Mouse (Mus musculus): Measurements from ENCODE around the gene Plekhh1. TPM values are rescaled to one million over a fixed set of nuclear protein-coding genes. Genes with fewer than 3 reads are reported as not detected.

The Plekhh1 gene
- 0.29 TPM for polyA plus RNA-seq (2017; shearing (Covaris generic))

GRCm38 (mm10) chr12:79028911-79029861 lies at the start of gene Plekhh1:
Gene Plekhh1 (plus strand): TSS chr12:79029163.

GRCm38 (mm10) chr12:79007126-79007753 lies 21.7 kb upstream of the Plekhh1 start, which contains the start of gene Tmem229b:
Gene Tmem229b (minus strand): TSS chr12:79007627.

GRCm38 (mm10) chr12:79089182-79089812 lies 60.3 kb downstream of the Plekhh1 start, which contains the start of gene Pigh:
Gene Pigh (minus strand): TSS chr12:79089651.

GRCm38 (mm10) chr12:79130299-79131177 lies 101.6 kb downstream of the Plekhh1 start, which contains the start of gene Arg2:
Gene Arg2 (plus strand): TSS chr12:79130777.

Other genes with a start within 250 kb of the Plekhh1 start
- 224 TPM for gene Atp6v1d, start 167.5 kb upstream of the Plekhh1 start, polyA plus RNA-seq (2017; shearing (Covaris generic))
- gene Eif2s1, start 167.3 kb upstream of the Plekhh1 start, polyA plus RNA-seq (2017; shearing (Covaris generic)), result 184 TPM
- gene Plek2, start 122.2 kb upstream of the Plekhh1 start, polyA plus RNA-seq (2017; shearing (Covaris generic)), result 0.18 TPM
- gene Tmem229b, start 21.5 kb upstream of the Plekhh1 start, polyA plus RNA-seq (2017; shearing (Covaris generic)), result 50.4 TPM
- gene Pigh, start 60.5 kb downstream of the Plekhh1 start, polyA plus RNA-seq (2017; shearing (Covaris generic)), result 20.8 TPM
- 0.14 TPM for gene Arg2, start 101.6 kb downstream of the Plekhh1 start, polyA plus RNA-seq (2017; shearing (Covaris generic))
- gene Vti1b, start 143.5 kb downstream of the Plekhh1 start, polyA plus RNA-seq (2017; shearing (Covaris generic)), result 123 TPM
- gene Rdh11, start 163.1 kb downstream of the Plekhh1 start, polyA plus RNA-seq (2017; shearing (Covaris generic)), result 20.5 TPM
- 12.1 TPM for gene Rdh12, start 179.8 kb downstream of the Plekhh1 start, polyA plus RNA-seq (2017; shearing (Covaris generic))

Measured in CD4-positive, CD25-positive, alpha-beta regulatory T cell (primary cell).